Mouse (Mus musculus) R1 (cell line): ENCODE results near the gene Gm9972.
A peak's percentile ranks its signal among the peaks of the same experiment; 100 is the strongest.

Experiments
- DNase-seq: peaks from one replicate; pipeline ENCODE4 v3.0.0-alpha.2; 2018; ENCODE audit warnings: low read depth, low spot score

Gm9972 gene

GRCm38 (mm10) chr11:43035446-43035845 lies at the start of gene Gm9972:
Gm9972 (plus strand) TSS chr11:43035746.
- DNase-seq: no peak

- DNase-seq: peak; percentile 31
Measured at GRCm38 (mm10) chr11:42999188-42999587, 36.4 kb upstream of the Gm9972 start.

- DNase-seq: no peak
Measured at GRCm38 (mm10) chr11:43011941-43012340, 23.6 kb upstream of the Gm9972 start.

- DNase-seq: no peak
Measured at GRCm38 (mm10) chr11:43012980-43013379, 22.6 kb upstream of the Gm9972 start.

GRCm38 (mm10) chr11:43023109-43023688 lies 12.3 kb upstream of the Gm9972 start:
- no peak for DNase-seq

- peak; percentile 11 for DNase-seq
Measured at GRCm38 (mm10) chr11:43029813-43030212, 5.7 kb upstream of the Gm9972 start.

- DNase-seq: peak; percentile 19
Measured at GRCm38 (mm10) chr11:43032141-43032540, 3.4 kb upstream of the Gm9972 start.

GRCm38 (mm10) chr11:43045871-43046548 lies 10.5 kb downstream of the Gm9972 start:
- DNase-seq: no peak

GRCm38 (mm10) chr11:43049363-43049762 lies 13.8 kb downstream of the Gm9972 start:
- DNase-seq: no peak

GRCm38 (mm10) chr11:43054972-43055371 lies 19.4 kb downstream of the Gm9972 start:
- DNase-seq: no peak

GRCm38 (mm10) chr11:43059437-43059970 lies 24.0 kb downstream of the Gm9972 start:
- peak; percentile 58 for DNase-seq

GRCm38 (mm10) chr11:43062286-43062685 lies 26.7 kb downstream of the Gm9972 start:
- no peak for DNase-seq

GRCm38 (mm10) chr11:43086309-43087050 lies 50.9 kb downstream of the Gm9972 start:
- no peak for DNase-seq
